Mouse (Mus musculus): Measurements from ENCODE around the gene Ncam1.

The Ncam1 gene

GRCm38 (mm10) chr9:49618266-49618665 is 180.5 kb downstream of the Ncam1 start:
- DNase-seq, result no peak

DNA sequence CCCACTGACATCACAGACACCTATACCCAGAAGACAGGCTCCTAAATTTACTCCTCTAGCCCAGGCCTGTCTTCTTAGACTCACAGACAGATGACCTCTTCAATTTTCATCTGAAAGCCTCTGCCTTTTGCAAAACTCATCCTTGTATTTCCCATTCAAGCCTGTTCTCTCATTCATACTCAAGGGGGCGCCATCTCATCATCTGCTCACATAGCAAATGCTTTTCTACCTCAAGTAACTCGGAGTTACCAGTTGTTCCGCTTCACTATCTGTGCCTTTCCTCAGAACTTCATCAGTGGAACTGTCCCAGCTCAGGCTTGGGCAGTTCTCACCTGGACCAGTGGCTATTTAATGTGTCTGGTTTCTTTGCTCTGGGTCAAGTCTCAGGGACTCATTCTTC is 181.5 kb downstream of the Ncam1 start:
- DNase-seq, result peak; percentile 62

DNA sequence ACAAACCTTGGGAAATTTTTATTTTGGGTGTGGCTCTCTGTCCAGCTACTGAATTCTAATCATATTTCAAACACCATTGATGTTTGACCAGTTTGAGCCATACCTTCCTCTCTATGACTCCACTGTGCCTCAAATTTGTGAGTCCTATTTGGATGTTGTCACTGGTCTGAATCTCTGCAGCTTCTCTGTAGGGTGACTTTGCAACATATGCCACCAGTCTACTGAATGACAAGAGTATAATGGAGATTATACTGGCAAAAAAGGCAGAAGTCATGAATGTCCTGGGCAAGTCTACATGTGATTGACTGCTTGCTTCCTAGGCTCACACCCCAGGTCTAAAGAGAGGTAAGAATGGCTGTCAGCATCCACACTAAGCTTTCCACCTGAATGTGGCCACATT is 186.3 kb downstream of the Ncam1 start:
- DNase-seq, result no peak

DNA sequence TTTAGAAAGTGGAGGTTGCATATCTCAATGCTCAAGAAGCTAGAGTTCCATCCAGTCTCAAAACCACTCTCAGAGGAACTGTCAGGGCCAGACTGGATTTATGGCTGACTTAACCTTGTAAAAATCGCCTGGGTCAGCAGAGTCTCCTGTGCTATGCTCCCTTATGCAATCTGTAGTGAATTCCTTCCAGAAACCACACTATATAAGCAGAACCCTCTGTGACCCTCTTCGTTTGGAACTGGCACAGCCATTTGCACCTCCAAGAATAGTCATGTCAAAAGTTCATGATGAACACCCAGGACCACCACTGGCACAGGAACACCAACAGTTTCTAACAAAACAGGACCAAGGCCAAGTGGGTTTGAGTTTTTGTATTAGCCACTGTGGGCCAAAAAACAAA is 190.5 kb downstream of the Ncam1 start:
- no peak for DNase-seq

DNA sequence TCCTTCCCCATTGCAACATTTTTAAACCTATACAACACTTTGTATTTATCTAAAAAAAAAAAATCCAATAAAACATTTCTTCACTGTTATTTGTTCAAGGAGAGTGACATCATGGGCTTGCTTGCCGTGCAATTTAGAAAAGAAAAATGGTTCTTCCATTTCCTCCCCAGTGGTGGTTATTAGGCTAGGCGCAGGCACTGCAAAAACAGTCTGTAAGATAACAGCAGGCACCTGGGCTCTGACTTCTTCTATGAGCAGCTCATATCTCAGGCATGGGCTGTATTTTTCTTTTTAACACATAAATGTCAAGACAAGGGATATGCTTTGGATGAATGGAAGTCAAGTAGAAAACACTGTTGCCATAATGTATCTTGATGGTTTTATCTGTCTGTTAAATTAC is 192.0 kb downstream of the Ncam1 start:
- DNase-seq, result no peak

- peak; percentile 52 for DNase-seq
Measured at GRCm38 (mm10) chr9:49606317-49606716, 192.4 kb downstream of the Ncam1 start.

DNA sequence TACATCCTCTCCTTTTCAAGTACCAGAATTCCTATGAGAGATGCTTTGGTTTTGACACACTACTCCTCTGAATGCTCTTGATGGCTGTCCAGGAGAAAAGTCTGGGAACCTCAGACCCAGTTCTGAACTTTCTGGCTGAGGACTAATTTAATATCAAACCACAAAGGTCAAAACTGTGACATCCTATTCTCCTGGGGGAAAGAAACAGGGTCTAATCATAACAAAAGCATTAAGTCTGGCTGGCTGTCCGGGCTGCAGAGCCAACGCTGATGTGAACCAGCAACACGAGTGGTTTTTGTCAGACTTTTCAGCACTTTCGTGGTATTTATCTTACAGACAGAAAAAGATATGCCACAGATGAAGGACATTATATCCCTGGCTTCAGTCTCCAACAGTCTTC is 192.9 kb downstream of the Ncam1 start:
- DNase-seq, result peak; percentile 54

DNA sequence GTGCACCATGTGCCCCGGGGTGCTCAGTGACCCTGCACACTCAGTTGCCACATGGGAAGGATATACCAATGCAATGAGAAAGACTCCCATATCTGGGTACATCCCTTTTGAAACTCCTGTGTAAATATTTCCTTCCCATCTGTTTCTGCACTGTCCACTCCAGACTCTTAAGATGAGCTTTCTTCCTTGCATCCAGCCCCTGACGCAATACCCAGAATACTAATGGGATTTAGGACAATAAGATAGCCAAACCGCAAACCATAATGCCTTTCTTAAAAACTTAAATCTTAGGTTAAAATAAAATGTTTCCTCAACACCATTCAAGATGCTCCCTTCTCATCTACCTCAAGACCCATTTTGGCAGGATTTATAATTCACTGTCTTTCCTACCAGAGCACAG is 193.4 kb downstream of the Ncam1 start:
- DNase-seq, result no peak

GRCm38 (mm10) chr9:49601215-49601614 is 197.5 kb downstream of the Ncam1 start:
- no peak for DNase-seq

- peak; percentile 10 for DNase-seq
Measured at GRCm38 (mm10) chr9:49595635-49596348, 202.9 kb downstream of the Ncam1 start.

GRCm38 (mm10) chr9:49594876-49595634 is 203.7 kb downstream of the Ncam1 start:
- no peak for DNase-seq

GRCm38 (mm10) chr9:49593951-49594536 is 204.7 kb downstream of the Ncam1 start:
- DNase-seq, result peak; percentile 33

GRCm38 (mm10) chr9:49592006-49592405 is 206.7 kb downstream of the Ncam1 start:
- no peak for DNase-seq

DNA sequence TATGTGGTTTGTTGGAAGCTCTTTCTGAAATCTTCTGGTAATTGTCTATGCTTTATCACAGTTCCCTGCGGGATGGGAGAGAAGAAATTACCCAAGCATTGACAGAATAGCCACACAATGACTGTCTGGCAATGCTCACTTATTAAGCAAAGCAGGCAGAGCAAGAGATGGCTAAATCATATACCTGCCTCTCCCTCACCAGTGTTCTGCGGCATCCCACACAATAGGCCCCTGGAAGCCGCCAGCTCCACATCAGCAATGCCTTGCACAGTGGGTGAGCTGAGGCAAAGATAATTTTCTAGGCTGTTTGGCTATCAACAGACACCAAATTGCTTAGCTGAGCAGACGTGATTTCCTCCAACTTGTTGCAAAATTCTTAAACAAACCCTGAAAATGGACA is 208.5 kb downstream of the Ncam1 start:
- DNase-seq, result no peak

DNA sequence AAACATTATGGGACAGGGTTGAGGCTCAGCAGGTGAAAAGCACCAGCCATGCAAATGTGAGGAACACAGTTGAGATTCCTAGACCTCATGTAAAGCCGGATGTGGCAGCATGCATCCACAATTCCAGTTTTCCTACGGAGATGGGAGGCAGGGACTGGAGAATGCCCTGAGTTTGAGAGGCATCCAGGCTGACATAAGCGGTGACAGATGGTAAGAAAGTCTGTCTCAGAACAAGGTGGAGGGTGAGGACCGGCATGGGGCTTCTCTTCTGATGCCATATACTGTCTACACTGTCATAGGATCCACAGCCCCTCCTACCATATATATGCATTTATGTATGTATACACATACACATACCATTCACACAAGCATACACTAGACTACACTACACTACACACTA is 221.6 kb downstream of the Ncam1 start:
- DNase-seq, result no peak

DNA sequence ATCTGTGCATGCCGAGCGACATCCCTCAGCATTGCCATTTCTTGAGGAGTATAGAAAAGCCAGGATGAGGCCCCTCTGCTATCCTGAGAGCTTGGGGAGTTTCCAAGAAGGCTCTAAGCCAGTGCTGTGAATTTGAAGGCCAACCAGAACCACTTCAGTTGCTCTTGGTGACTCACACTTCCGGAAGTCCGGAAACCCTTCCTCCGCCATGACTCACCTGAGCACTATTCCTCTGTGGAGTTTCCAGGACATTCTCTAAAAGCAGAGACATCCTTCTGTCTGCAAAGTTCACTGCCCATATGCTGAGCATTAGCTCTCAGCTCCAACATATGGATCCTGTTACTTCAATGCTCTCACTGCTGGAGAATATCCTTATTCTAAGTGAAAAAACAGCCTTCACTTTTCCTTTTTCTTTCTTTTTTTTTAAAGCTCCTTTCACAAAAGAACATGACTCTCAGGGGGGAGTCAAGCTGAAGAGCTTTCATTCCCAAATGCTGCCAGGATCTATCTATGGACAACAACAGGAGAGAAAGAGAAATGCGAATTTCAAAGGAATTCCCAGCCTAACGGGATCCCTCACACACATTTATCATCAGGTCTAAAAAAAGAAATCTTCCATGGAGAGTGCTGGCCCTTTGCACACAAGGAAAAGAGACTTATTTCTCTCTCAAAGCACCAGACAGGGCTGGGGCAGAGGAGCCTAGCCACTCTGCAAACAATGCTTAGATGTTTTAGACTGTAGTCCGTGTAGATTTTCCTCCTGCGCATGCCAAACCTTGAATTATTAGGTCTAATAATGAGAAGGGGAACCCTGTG is 226.8 kb downstream of the Ncam1 start:
- no peak for DNase-seq

- peak; percentile 4 for DNase-seq
Measured at GRCm38 (mm10) chr9:49570731-49571694, 227.7 kb downstream of the Ncam1 start.

- DNase-seq, result no peak
Measured at GRCm38 (mm10) chr9:49570033-49570660, 228.6 kb downstream of the Ncam1 start.

DNA sequence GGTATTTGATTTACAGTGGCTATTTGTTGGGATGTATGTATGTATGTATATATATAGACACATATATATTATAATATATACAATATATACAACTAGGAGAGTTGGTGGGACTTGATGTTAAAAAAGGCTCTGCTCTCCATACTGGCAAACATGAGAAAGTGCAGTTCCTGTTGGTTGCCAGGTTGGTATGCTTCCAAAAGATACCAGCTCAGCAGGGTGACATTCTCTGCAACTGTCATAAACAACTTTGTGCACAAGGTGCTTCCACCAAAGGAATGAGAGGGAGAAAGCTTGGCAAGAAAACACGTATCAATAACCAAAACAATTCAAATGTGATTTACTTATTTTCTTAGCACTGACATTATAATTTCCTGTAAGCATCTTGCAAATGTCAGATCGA is 232.9 kb downstream of the Ncam1 start:
- no peak for DNase-seq

DNA sequence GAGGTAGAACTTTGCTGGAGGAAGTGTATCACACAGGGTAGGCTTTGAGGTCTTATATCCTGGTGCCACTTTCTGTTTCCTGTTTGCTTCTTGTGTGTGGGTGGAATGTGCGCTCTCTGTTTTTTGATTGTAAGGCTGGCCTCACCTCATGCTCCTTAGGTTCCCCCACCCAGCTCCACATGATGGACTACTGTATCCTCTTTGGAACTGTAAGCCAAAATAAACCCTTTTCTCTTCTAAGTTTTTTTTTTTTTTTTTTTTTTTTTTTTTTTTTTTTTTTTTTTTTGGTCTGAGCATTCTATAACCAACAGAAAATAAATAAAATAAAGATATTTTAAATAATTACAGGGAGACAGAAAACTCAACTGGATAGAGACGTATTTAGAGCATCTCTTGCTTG is 239.8 kb downstream of the Ncam1 start:
- DNase-seq, result no peak

DNA sequence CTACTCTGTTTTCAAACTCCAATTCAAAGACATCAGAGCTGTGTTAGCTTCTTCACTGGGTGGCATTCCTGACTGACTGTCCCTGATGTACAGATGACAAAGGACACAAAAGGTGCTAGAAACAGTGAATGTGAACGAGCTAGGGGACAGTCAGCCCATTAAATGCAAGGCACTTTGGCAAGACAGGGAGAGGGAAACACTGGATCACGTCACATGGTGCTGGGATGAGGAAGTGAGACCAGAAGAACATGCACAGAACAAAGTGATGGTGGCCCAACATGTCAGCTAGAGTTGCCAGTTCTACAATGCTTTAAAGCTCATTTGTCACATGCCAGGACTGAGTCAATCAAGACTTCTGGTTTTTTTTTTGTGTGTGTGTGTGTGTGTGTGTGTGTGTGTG is 247.4 kb downstream of the Ncam1 start:
- DNase-seq, result no peak

DNA sequence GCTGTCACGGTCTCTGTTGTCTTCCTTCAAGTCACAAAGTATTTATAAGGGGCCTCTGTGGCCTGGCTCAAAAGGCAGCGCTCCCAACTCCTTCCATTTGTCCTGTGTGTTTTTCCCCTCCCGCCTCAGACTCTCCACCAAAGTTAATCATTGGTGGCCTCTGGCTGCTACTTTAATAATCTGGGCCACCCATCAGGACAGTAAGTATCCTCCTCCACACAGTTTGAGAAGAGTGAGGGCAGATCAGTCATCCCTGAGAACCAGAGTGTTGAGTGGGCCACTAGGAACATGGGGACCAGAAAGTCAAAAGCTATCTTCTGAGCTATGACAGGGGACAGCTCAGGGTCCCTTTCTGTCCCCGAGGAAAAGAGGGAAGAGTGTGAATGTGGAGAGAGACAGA is 256.1 kb downstream of the Ncam1 start:
- DNase-seq, result no peak

All from kidney, postnatal 14 days (tissue).